Mouse (Mus musculus): ENCODE measurements at regions not wholly inside any gene's neighbourhood (a gene's known extent, or its start where the extent isn't known, plus 50 kb on each side); places are given as distances from the start of the nearest gene placed in this dataset.

- DNase-seq (ENCODE audit: low read depth, low spot score): no peak
- 82% methylated on average over 1 of the region's 1 CpGs for WGBS
These were observed 125.0 kb downstream of the Mtx3 start for GRCm38 (mm10) chr13:92969579-92969978.

DNA sequence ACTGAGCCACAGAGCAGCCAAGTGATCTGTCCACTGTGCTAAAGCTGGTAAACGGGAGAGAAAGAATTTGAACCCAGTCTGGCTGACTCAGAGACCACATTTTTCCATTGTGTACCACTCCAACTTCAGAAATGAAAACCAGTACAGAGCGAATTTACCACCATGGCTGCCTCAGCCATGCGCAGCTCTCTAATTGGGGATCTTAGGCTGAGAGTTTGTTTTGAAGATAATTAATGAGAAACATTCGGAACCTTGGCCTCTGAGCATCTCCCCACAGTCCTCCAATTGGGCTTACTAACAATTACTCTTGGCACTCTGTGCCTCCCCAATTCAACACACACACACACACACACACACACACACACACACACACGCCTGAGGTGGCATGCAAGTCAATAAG lies 128.3 kb downstream of the Mtx3 start:
- WGBS: 89% methylated on average over 5 of the region's 5 CpGs
- no peak for DNase-seq (ENCODE audit: low read depth, low spot score)

GRCm38 (mm10) chr13:92973791-92974190 lies 129.2 kb downstream of the Mtx3 start:
- DNase-seq (ENCODE audit: low read depth, low spot score): no peak
- WGBS: 75% methylated on average over 4 of the region's 4 CpGs

DNA sequence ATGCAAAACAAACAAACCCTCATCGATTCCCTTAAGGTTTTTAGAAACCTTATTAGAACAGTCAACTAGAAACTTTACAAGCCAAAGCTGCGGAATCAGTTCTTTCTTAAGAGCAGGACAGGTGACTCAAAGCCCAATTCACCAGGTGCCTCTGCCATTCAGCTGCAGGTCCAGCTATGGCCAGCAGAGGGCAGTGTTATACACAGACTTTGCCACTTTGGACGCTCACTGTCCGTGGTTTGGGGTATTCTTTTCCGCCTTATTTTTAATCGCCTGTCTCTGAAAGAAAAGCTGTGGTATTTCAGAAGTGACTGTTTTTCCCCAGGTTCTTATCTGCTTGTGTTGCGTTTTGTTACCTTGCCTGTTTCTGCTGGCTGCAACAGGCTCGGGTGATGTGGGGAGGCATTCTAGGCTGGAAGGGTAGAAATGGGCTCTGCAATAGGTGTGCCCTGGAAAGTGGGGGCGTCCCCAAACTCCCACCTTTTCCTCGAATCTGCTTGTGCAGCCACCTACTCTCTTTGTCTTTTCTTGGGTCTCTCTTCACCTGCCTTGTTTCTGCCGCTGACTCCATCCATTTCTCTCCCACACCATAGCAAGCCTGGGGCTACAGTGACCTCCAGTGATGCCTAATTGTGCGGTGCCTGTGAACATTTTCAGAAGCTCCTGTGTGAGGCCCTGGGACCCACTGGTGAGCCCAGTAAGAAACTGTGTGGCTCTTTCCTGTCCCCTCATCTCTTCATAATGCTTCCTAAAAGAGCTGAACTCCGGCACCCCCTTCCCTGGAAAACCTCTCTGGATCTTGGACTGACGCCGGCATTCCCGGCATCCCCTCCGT lies 142.4 kb downstream of the Mtx3 start:
- 41% methylated on average over 17 of the region's 17 CpGs for WGBS
- DNase-seq (ENCODE audit: low read depth, low spot score): peak; percentile 55

- no peak for DNase-seq (ENCODE audit: low read depth, low spot score)
- 83% methylated on average over 6 of the region's 6 CpGs for WGBS
These were observed 143.1 kb downstream of the Mtx3 start for GRCm38 (mm10) chr13:92987691-92988090.

- no peak for DNase-seq (ENCODE audit: low read depth, low spot score)
- WGBS: 92% methylated on average over 9 of the region's 9 CpGs
These were observed 144.0 kb downstream of the Mtx3 start for GRCm38 (mm10) chr13:92988600-92988999.

- DNase-seq (ENCODE audit: low read depth, low spot score): no peak
- WGBS: 79% methylated on average over 14 of the region's 14 CpGs
These were observed 146.0 kb downstream of the Mtx3 start for GRCm38 (mm10) chr13:92990316-92991206.
